Mouse (Mus musculus): ENCODE data around the gene Gpr182. TPM values are rescaled to one million over a fixed set of nuclear protein-coding genes. Genes with fewer than 3 reads are reported as not detected.
A peak's percentile ranks its signal among the peaks of the same experiment; 100 is the strongest.

Gene Gpr182
- total RNA-seq, 2 experiments from 2014 or later = not detected

GRCm38 (mm10) chr10:127703299-127703698 is 48.2 kb downstream of the Gpr182 start:
- peak; percentile 63 for ATAC-seq (replicated peaks; ENCODE audit: poor library complexity)

- ATAC-seq (replicated peaks; ENCODE audit: poor library complexity) = no peak
Observed at GRCm38 (mm10) chr10:127698966-127699365, 52.6 kb downstream of the Gpr182 start.

Other genes with a start within 250 kb of the Gpr182 start
- gene Ndufa4l2, start 236.8 kb downstream of the Gpr182 start, total RNA-seq (2015) = not detected in 2 replicates
- not detected in 2 replicates for gene Ndufa4l2, start 236.8 kb downstream of the Gpr182 start, total RNA-seq (2017)
- 91.3 and 92.6 TPM in 2 replicates for gene Shmt2, start 229.3 kb downstream of the Gpr182 start, total RNA-seq (2015)
- gene Shmt2, start 229.3 kb downstream of the Gpr182 start, total RNA-seq (2017) = 95.8 and 100 TPM in 2 replicates
- not detected in 2 replicates for gene Nxph4, start 217.2 kb downstream of the Gpr182 start, total RNA-seq (2015)
- not detected in 2 replicates for gene Nxph4, start 217.2 kb downstream of the Gpr182 start, total RNA-seq (2017)
- 9.8 and 10.0 TPM in 2 replicates for gene Lrp1, start 130.6 kb downstream of the Gpr182 start, total RNA-seq (2015)
- gene Lrp1, start 130.6 kb downstream of the Gpr182 start, total RNA-seq (2017) = 4.5 and 7.3 TPM in 2 replicates
- 27.3 and 29.6 TPM in 2 replicates for gene Stat6, start 108.7 kb downstream of the Gpr182 start, total RNA-seq (2015)
- 38.9 and 42.7 TPM in 2 replicates for gene Stat6, start 108.7 kb downstream of the Gpr182 start, total RNA-seq (2017)
- 15.7 and 19.8 TPM in 2 replicates for gene Nemp1, start 84.8 kb downstream of the Gpr182 start, total RNA-seq (2015)
- 17.8 and 25.3 TPM in 2 replicates for gene Nemp1, start 84.8 kb downstream of the Gpr182 start, total RNA-seq (2017)
- 2.4 and 2.6 TPM in 2 replicates for gene Nab2, start 83.2 kb downstream of the Gpr182 start, total RNA-seq (2015)
- gene Nab2, start 83.2 kb downstream of the Gpr182 start, total RNA-seq (2017) = 3.4 and 5.2 TPM in 2 replicates
- 0.15 TPM in 1 of 2 replicates, not detected in the other for gene Myo1a, start 46.6 kb downstream of the Gpr182 start, total RNA-seq (2015)
- 0.03 and 0.37 TPM in 2 replicates for gene Myo1a, start 46.6 kb downstream of the Gpr182 start, total RNA-seq (2017)
- 1.2 TPM in 1 of 2 replicates, not detected in the other for gene Tac2, start 27.3 kb downstream of the Gpr182 start, total RNA-seq (2015)
- gene Tac2, start 27.3 kb downstream of the Gpr182 start, total RNA-seq (2017) = not detected in 2 replicates
- gene Zbtb39, start 12.2 kb downstream of the Gpr182 start, total RNA-seq (2015) = 4.7 and 5.1 TPM in 2 replicates
- gene Zbtb39, start 12.2 kb downstream of the Gpr182 start, total RNA-seq (2017) = 2.0 and 3.0 TPM in 2 replicates
- not detected in 2 replicates for gene Rdh1, start 8.0 kb upstream of the Gpr182 start, total RNA-seq (2015)
- gene Rdh1, start 8.0 kb upstream of the Gpr182 start, total RNA-seq (2017) = not detected in 2 replicates
- gene Rdh16f1, start 8.1 kb upstream of the Gpr182 start, total RNA-seq (2015) = not detected in 2 replicates
- not detected in 2 replicates for gene Rdh16f1, start 8.1 kb upstream of the Gpr182 start, total RNA-seq (2017)
- not detected in 2 replicates for gene Rdh9, start 24.7 kb upstream of the Gpr182 start, total RNA-seq (2015)
- not detected in 2 replicates for gene Rdh9, start 24.7 kb upstream of the Gpr182 start, total RNA-seq (2017)
- gene Rdh16, start 49.4 kb upstream of the Gpr182 start, total RNA-seq (2015) = not detected in 2 replicates
- not detected in 2 replicates for gene Rdh16, start 49.4 kb upstream of the Gpr182 start, total RNA-seq (2017)
- gene Rdh19, start 98.2 kb upstream of the Gpr182 start, total RNA-seq (2015) = not detected in 2 replicates
- gene Rdh19, start 98.2 kb upstream of the Gpr182 start, total RNA-seq (2017) = not detected in 2 replicates
- not detected in 2 replicates for gene Rdh16f2, start 114.7 kb upstream of the Gpr182 start, total RNA-seq (2015)
- gene Rdh16f2, start 114.7 kb upstream of the Gpr182 start, total RNA-seq (2017) = not detected in 2 replicates
- gene Rdh7, start 137.1 kb upstream of the Gpr182 start, total RNA-seq (2015) = not detected in 2 replicates
- gene Rdh7, start 137.1 kb upstream of the Gpr182 start, total RNA-seq (2017) = not detected in 2 replicates
- not detected in 2 replicates for gene Sdr9c7, start 146.8 kb upstream of the Gpr182 start, total RNA-seq (2015)
- gene Sdr9c7, start 146.8 kb upstream of the Gpr182 start, total RNA-seq (2017) = not detected in 2 replicates

All from megakaryocyte progenitor cell, adult 5-6 weeks (primary cell).